22 mouse cellular contexts compared by ENCODE assay signal in genomic region chr11:50354851-50355250, GRCm38 (mm10). TPM values are rescaled to one million over a fixed set of nuclear protein-coding genes. Genes with fewer than 3 reads are reported as not detected.
DNase-seq lines count a peak whose midpoint lies in the region; ATAC-seq and TF ChIP-seq lines count a peak whose summit lies in the region.
"Had no signal": no experiment of that assay in that cellular context is flagged by ENCODE, and none has a peak within 500 bp of the region (broad histone marks: within the 10 kb centered on the region; RNA-seq: fewer than 3 reads in every experiment).

No protein-coding gene starts in this region.

- peak; percentile 95 for DNase-seq in kidney, adult 2 months
- DNase-seq in kidney, postnatal 10 days, result peak; percentile 77
- DNase-seq in frontal cortex, postnatal 36 days (ENCODE audit: low spot score in 2 of 2), result no peak
- no peak for DNase-seq in limb, embryonic 10.5 days (ENCODE audit: low spot score)
- DNase-seq in left cerebral cortex, adult 8-10 months (ENCODE audit: low spot score in 2 of 2), result no peak
- no peak for DNase-seq in adrenal gland, adult 8-10 months
- DNase-seq: adrenal gland, postnatal 25 days; cerebellum, adult 18-20 months; gastrocnemius, postnatal 14 days; heart, adult 2 months; heart, postnatal 4 days; layer of hippocampus, adult 9-11 months; right cerebral cortex, adult 18-20 months; thymus, postnatal 14 days had no signal

- no peaks in the 10 kb centered on the region for H3K9me3 ChIP-seq in liver, embryonic 15.5 days (replicated peaks)
- H3K9me3 ChIP-seq in limb, embryonic 10.5 days (replicated peaks), result no peaks in the 10 kb centered on the region
- H3K9me3 ChIP-seq: heart, embryonic 15.5 days; hindbrain, embryonic 15.5 days; limb, embryonic 13.5 days; midbrain, embryonic 12.5 days; neural tube, embryonic 12.5 days had no signal

- no peak for TF ChIP-seq POLR2A in bone marrow macrophage, adult 2 months (IDR thresholded peaks at IDR 0.05; ENCODE audit: borderline replicate concordance, low read depth, low read length)
- no peak for TF ChIP-seq POLR2A in kidney, adult 2 months (IDR thresholded peaks at IDR 0.05; ENCODE audit: low read depth, low read length)

- no peaks in the 10 kb centered on the region for H3K27me3 ChIP-seq in kidney, adult 2 months (replicated peaks; ENCODE audit: control insufficient read depth, insufficient read depth, low read length)
- H3K27me3 ChIP-seq in liver, embryonic 15.5 days, result peaks cover 27% of the 10 kb centered on the region
- peaks cover 33% of the 10 kb centered on the region for H3K27me3 ChIP-seq in limb, embryonic 10.5 days (ENCODE audit: low read depth, poor library complexity, severe bottlenecking)
- H3K27me3 ChIP-seq: hindbrain, embryonic 15.5 days; limb, embryonic 13.5 days had no signal

- H3K4me2 ChIP-seq in liver, embryonic 15.5 days, result no peak overlapping the region
- H3K4me2 ChIP-seq: heart, embryonic 15.5 days; hindbrain, embryonic 15.5 days; limb, embryonic 13.5 days; midbrain, embryonic 12.5 days; neural tube, embryonic 12.5 days had no signal

- peak overlapping the region; percentile 37; the same call in 1 of the 2 replicates for H3K27ac ChIP-seq in bone marrow macrophage, adult 2 months (ENCODE audit: insufficient read depth, low read depth, low read length)
- peak overlapping the region; percentile 93 for H3K27ac ChIP-seq in kidney, adult 2 months (ENCODE audit: insufficient read depth, low read depth, low read length)
- H3K27ac ChIP-seq in liver, embryonic 15.5 days (replicated peaks), result peak overlapping the region; percentile 67
- H3K27ac ChIP-seq in limb, embryonic 10.5 days, result no peak overlapping the region
- H3K27ac ChIP-seq: heart, adult 2 months; heart, embryonic 15.5 days; hindbrain, embryonic 15.5 days; limb, embryonic 13.5 days; midbrain, embryonic 12.5 days; neural tube, embryonic 12.5 days had no signal

- ATAC-seq in liver, embryonic 15.5 days (ENCODE audit: insufficient read depth), result peak; percentile 44; the same call in 1 of the 2 replicates
- ATAC-seq: activated CD4-positive, CD25-positive, alpha-beta regulatory T cell, adult 4 months had no signal

- no peak overlapping the region for H3K9ac ChIP-seq in liver, embryonic 15.5 days
- H3K9ac ChIP-seq: heart, embryonic 15.5 days; hindbrain, embryonic 15.5 days; limb, embryonic 13.5 days; midbrain, embryonic 12.5 days; neural tube, embryonic 12.5 days had no signal

- no peak overlapping the region for H3K4me3 ChIP-seq in bone marrow macrophage, adult 2 months (ENCODE audit: insufficient read depth, low read length)
- H3K4me3 ChIP-seq in kidney, adult 2 months (ENCODE audit: insufficient read depth, low read depth, low read length), result no peak overlapping the region
- no peak overlapping the region for H3K4me3 ChIP-seq in liver, embryonic 15.5 days (replicated peaks)
- H3K4me3 ChIP-seq in limb, embryonic 10.5 days, result no peak overlapping the region
- H3K4me3 ChIP-seq: heart, adult 2 months; heart, embryonic 15.5 days; hindbrain, embryonic 15.5 days; limb, embryonic 13.5 days; midbrain, embryonic 12.5 days; neural tube, embryonic 12.5 days had no signal

- TF ChIP-seq CTCF in bone marrow macrophage, adult 2 months (IDR thresholded peaks at IDR 0.05; ENCODE audit: low read depth, low read length), result no peak
- no peak for TF ChIP-seq CTCF in kidney, adult 2 months (conservative IDR thresholded peaks at IDR 0.05; ENCODE audit: insufficient read depth, insufficient read length, low read depth, low read length)

- WGBS in kidney, adult 2 months, result 27% methylated on average over 3 of the region's 3 CpGs
- WGBS in liver, embryonic 15.5 days (ENCODE audit: insufficient replicate concordance), result 71% methylated on average over 3 of the region's 3 CpGs
- WGBS in limb, embryonic 10.5 days, result 83% methylated on average over 3 of the region's 3 CpGs

- H3K4me1 ChIP-seq in bone marrow macrophage, adult 2 months (ENCODE audit: control insufficient read depth, insufficient read depth, low read length), result peaks cover 11% of the 10 kb centered on the region
- H3K4me1 ChIP-seq in kidney, adult 2 months (ENCODE audit: control insufficient read depth, insufficient read depth, low read length), result peaks cover 21% of the 10 kb centered on the region
- peaks cover 29% of the 10 kb centered on the region for H3K4me1 ChIP-seq in liver, embryonic 15.5 days (replicated peaks)
- peaks cover 10% of the 10 kb centered on the region for H3K4me1 ChIP-seq in limb, embryonic 10.5 days
- H3K4me1 ChIP-seq: limb, embryonic 13.5 days; midbrain, embryonic 12.5 days had no signal

- H3K36me3 ChIP-seq in kidney, adult 2 months (ENCODE audit: control insufficient read depth, insufficient read depth, low read length), result no peaks in the 10 kb centered on the region
- H3K36me3 ChIP-seq in liver, embryonic 15.5 days (replicated peaks), result no peaks in the 10 kb centered on the region
- no peaks in the 10 kb centered on the region for H3K36me3 ChIP-seq in limb, embryonic 10.5 days
- H3K36me3 ChIP-seq: heart, embryonic 15.5 days; hindbrain, embryonic 15.5 days; limb, embryonic 13.5 days; midbrain, embryonic 12.5 days; neural tube, embryonic 12.5 days had no signal

RNA-seq across cellular contexts. Expression of gene Cby3, which starts 0.6 kb away (rescaled TPM):
- not detected in 2 replicates for polyA plus RNA-seq in bone marrow macrophage, adult 2 months (2012; ENCODE audit: insufficient read depth, insufficient read length, missing spikeins)
- 1.3 TPM in 2 replicates for polyA plus RNA-seq in kidney, adult 2 months (2012; rRNA removed)
- not detected in 2 replicates for polyA plus RNA-seq in liver, embryonic 15.5 days (2015; fragmentation: Nextera tagmentation; extraction: Ambion mirVana)
- 0.43 TPM in 1 of 2 replicates, not detected in the other for polyA plus RNA-seq in limb, embryonic 10.5 days (2016; fragmentation: Nextera tagmentation; extraction: Ambion mirVana)
- total RNA-seq in left cerebral cortex, adult 8-10 months (2022), result not detected
- total RNA-seq in adrenal gland, adult 8-10 months (2022), result not detected
- total RNA-seq: adrenal gland, postnatal 25 days; gastrocnemius, postnatal 14 days; heart, adult 2 months; heart, postnatal 4 days had no signal
- polyA plus RNA-seq: activated CD4-positive, CD25-positive, alpha-beta regulatory T cell, adult 4 months; midbrain, embryonic 12.5 days; neural tube, embryonic 12.5 days had no signal

RNA-seq across cellular contexts. Expression of gene Hnrnph1, which starts 21.9 kb away (rescaled TPM):
- polyA plus RNA-seq in bone marrow macrophage, adult 2 months (2012; ENCODE audit: insufficient read depth, insufficient read length, missing spikeins), result 293 and 335 TPM in 2 replicates
- 40.2 and 65.0 TPM in 2 replicates for polyA plus RNA-seq in kidney, adult 2 months (2012; rRNA removed)
- polyA plus RNA-seq in liver, embryonic 15.5 days (2015; fragmentation: Nextera tagmentation; extraction: Ambion mirVana), result 98.1 and 102 TPM in 2 replicates
- polyA plus RNA-seq in limb, embryonic 10.5 days (2016; fragmentation: Nextera tagmentation; extraction: Ambion mirVana), result 586 and 668 TPM in 2 replicates
- total RNA-seq in left cerebral cortex, adult 8-10 months (2022), result 100 to 1,000 TPM; 180 to 274 (median 221) TPM
- total RNA-seq in adrenal gland, adult 8-10 months (2022), result 100 to 1,000 TPM; 165 to 402 (median 286) TPM

RNA-seq across cellular contexts. Expression of gene Canx, which starts 29.4 kb away (rescaled TPM):
- 357 and 396 TPM in 2 replicates for polyA plus RNA-seq in bone marrow macrophage, adult 2 months (2012; ENCODE audit: insufficient read depth, insufficient read length, missing spikeins)
- polyA plus RNA-seq in kidney, adult 2 months (2012; rRNA removed), result 84.1 and 118 TPM in 2 replicates
- 172 and 176 TPM in 2 replicates for polyA plus RNA-seq in liver, embryonic 15.5 days (2015; fragmentation: Nextera tagmentation; extraction: Ambion mirVana)
- 311 and 334 TPM in 2 replicates for polyA plus RNA-seq in limb, embryonic 10.5 days (2016; fragmentation: Nextera tagmentation; extraction: Ambion mirVana)
- 100 to 1,000 TPM; 371 to 437 (median 413) TPM for total RNA-seq in left cerebral cortex, adult 8-10 months (2022)
- 100 to 1,000 TPM; 459 to 558 (median 506) TPM for total RNA-seq in adrenal gland, adult 8-10 months (2022)

Comparison
In these comparisons a context has a peak if more than half of its experiments do, and no peak if none do; other contexts are left out.
1. DNase-seq: peak in kidney, adult 2 months (single experiment) and kidney, postnatal 10 days (single experiment); none in frontal cortex, postnatal 36 days (0 of 2), limb, embryonic 10.5 days (single experiment), left cerebral cortex, adult 8-10 months (0 of 2) and adrenal gland, adult 8-10 months (single experiment).